Mouse (Mus musculus): ENCODE measurements at regions not wholly inside any gene's neighbourhood (a gene's known extent, or its start where the extent isn't known, plus 50 kb on each side); places are given as distances from the start of the nearest gene placed in this dataset.

- Histone ChIP-seq H3K27ac (ENCODE audit: low read length) (no peak overlapping the region), H3K36me3 (ENCODE audit: control insufficient read depth, insufficient read depth, low read length) (no peaks in the 10 kb centered on the region), H3K27me3 (ENCODE audit: control insufficient read depth, insufficient read depth, low read length) (no peaks in the 10 kb centered on the region), H3K4me2 (replicated peaks; ENCODE audit: low read depth, low read length) (no peak overlapping the region), H3K9ac (replicated peaks; ENCODE audit: low read depth, low read length) (no peak overlapping the region), H3K9me3 (ENCODE audit: control insufficient read depth, low read depth, low read length) (no peaks in the 10 kb centered on the region), H3K4me3 (ENCODE audit: low read depth, low read length) (no peak overlapping the region), H3K4me1 (ENCODE audit: control insufficient read depth, insufficient read depth, low read length) (0 out of 2 replicates have a peak, but pooled peaks cover 4% of the 10 kb centered on the region)
- 72% methylated on average over 10 of the region's 10 CpGs for WGBS
- ATAC-seq (ENCODE audit: insufficient number of reproducible peaks, insufficient read depth, low FRiP score, low read depth): no peak; the same call in 1 of the 2 replicates
Observed at GRCm38 (mm10) chr8:26298066-26298804, 178.9 kb downstream of the Gm45692 start.

- H3K27me3 ChIP-seq (ENCODE audit: control insufficient read depth, insufficient read depth, low read length): no peaks in the 10 kb centered on the region
- H3K4me3 ChIP-seq (ENCODE audit: low read depth, low read length): no peak overlapping the region
- no peaks in the 10 kb centered on the region for H3K9me3 ChIP-seq (ENCODE audit: control insufficient read depth, low read depth, low read length)
- no peaks in the 10 kb centered on the region for H3K36me3 ChIP-seq (ENCODE audit: control insufficient read depth, insufficient read depth, low read length)
- H3K9ac ChIP-seq (replicated peaks; ENCODE audit: low read depth, low read length): no peak overlapping the region
- no peak overlapping the region for H3K4me2 ChIP-seq (replicated peaks; ENCODE audit: low read depth, low read length)
- WGBS: 46% methylated on average over 6 of the region's 6 CpGs
- peaks cover 11% of the 10 kb centered on the region; the same call in 1 of the 2 replicates for H3K4me1 ChIP-seq (ENCODE audit: control insufficient read depth, insufficient read depth, low read length)
- no peak overlapping the region for H3K27ac ChIP-seq (ENCODE audit: low read length)
- no peak for ATAC-seq (ENCODE audit: insufficient number of reproducible peaks, insufficient read depth, low FRiP score, low read depth)
Observed at GRCm38 (mm10) chr8:26300246-26300645, 180.9 kb downstream of the Gm45692 start.

GRCm38 (mm10) chr8:26301961-26302360 is 182.6 kb downstream of the Gm45692 start:
- Histone ChIP-seq H3K4me3 (ENCODE audit: low read depth, low read length) (no peak overlapping the region), H3K27me3 (ENCODE audit: control insufficient read depth, insufficient read depth, low read length) (no peaks in the 10 kb centered on the region), H3K36me3 (ENCODE audit: control insufficient read depth, insufficient read depth, low read length) (no peaks in the 10 kb centered on the region), H3K27ac (ENCODE audit: low read length) (no peak overlapping the region), H3K4me1 (ENCODE audit: control insufficient read depth, insufficient read depth, low read length) (peaks cover 14% of the 10 kb centered on the region; the same call in 1 of the 2 replicates), H3K9me3 (ENCODE audit: control insufficient read depth, low read depth, low read length) (no peaks in the 10 kb centered on the region), H3K9ac (replicated peaks; ENCODE audit: low read depth, low read length) (no peak overlapping the region), H3K4me2 (replicated peaks; ENCODE audit: low read depth, low read length) (no peak overlapping the region)
- 79% methylated on average over 4 of the region's 4 CpGs for WGBS
- no peak for ATAC-seq (ENCODE audit: insufficient number of reproducible peaks, insufficient read depth, low FRiP score, low read depth)

- H3K4me1 ChIP-seq (ENCODE audit: control insufficient read depth, insufficient read depth, low read length): peaks cover 14% of the 10 kb centered on the region; the same call in 1 of the 2 replicates
- H3K27me3 ChIP-seq (ENCODE audit: control insufficient read depth, insufficient read depth, low read length): no peaks in the 10 kb centered on the region
- no peaks in the 10 kb centered on the region for H3K36me3 ChIP-seq (ENCODE audit: control insufficient read depth, insufficient read depth, low read length)
- 49% methylated on average over 6 of the region's 6 CpGs for WGBS
- H3K4me2 ChIP-seq (replicated peaks; ENCODE audit: low read depth, low read length): no peak overlapping the region
- no peak for ATAC-seq (ENCODE audit: insufficient number of reproducible peaks, insufficient read depth, low FRiP score, low read depth)
- no peak overlapping the region for H3K9ac ChIP-seq (replicated peaks; ENCODE audit: low read depth, low read length)
- no peak overlapping the region for H3K27ac ChIP-seq (ENCODE audit: low read length)
- no peaks in the 10 kb centered on the region for H3K9me3 ChIP-seq (ENCODE audit: control insufficient read depth, low read depth, low read length)
- no peak overlapping the region for H3K4me3 ChIP-seq (ENCODE audit: low read depth, low read length)
Observed at GRCm38 (mm10) chr8:26304566-26304965, 185.2 kb downstream of the Gm45692 start.

GRCm38 (mm10) chr8:26305061-26305879 is 185.9 kb downstream of the Gm45692 start:
- ATAC-seq (ENCODE audit: insufficient number of reproducible peaks, insufficient read depth, low FRiP score, low read depth): peak; percentile 60; the same call in 1 of the 2 replicates
- H3K27ac ChIP-seq (ENCODE audit: low read length): no peak overlapping the region
- peaks cover 14% of the 10 kb centered on the region; the same call in 1 of the 2 replicates for H3K4me1 ChIP-seq (ENCODE audit: control insufficient read depth, insufficient read depth, low read length)
- H3K9ac ChIP-seq (replicated peaks; ENCODE audit: low read depth, low read length): no peak overlapping the region
- H3K4me2 ChIP-seq (replicated peaks; ENCODE audit: low read depth, low read length): no peak overlapping the region
- H3K27me3 ChIP-seq (ENCODE audit: control insufficient read depth, insufficient read depth, low read length): no peaks in the 10 kb centered on the region
- H3K4me3 ChIP-seq (ENCODE audit: low read depth, low read length): no peak overlapping the region
- 37% methylated on average over 18 of the region's 18 CpGs for WGBS
- H3K9me3 ChIP-seq (ENCODE audit: control insufficient read depth, low read depth, low read length): no peaks in the 10 kb centered on the region
- no peaks in the 10 kb centered on the region for H3K36me3 ChIP-seq (ENCODE audit: control insufficient read depth, insufficient read depth, low read length)

DNA sequence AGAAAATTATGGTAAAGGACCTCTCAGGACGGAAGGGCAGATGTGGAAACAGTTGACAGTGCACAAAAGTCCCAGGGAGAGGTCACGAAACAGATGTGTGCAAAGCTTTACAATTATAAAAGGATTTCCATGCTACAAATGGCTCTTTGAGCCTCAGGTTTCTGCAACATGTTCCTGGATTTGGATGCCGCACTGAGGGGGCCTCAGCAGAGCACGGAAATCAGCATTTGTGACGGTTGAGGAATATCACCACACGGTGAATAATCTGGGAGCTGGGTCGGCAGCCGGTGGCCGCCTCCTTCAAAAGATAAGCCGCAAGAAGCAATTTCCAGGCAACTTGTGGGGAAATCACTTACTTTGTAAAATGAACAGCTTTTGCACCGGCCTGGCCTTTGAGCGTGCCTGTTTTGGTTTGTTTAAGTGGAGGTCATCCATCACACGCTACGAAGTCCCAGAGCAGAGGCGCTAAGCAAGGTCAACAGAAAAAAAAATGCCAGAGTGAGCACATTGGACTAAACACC is 188.8 kb downstream of the Gm45692 start:
- Histone ChIP-seq H3K27me3 (ENCODE audit: control insufficient read depth, insufficient read depth, low read length) (no peaks in the 10 kb centered on the region), H3K4me3 (ENCODE audit: low read depth, low read length) (no peak overlapping the region), H3K27ac (ENCODE audit: low read length) (no peak overlapping the region), H3K9ac (replicated peaks; ENCODE audit: low read depth, low read length) (no peak overlapping the region), H3K4me1 (ENCODE audit: control insufficient read depth, insufficient read depth, low read length) (peaks cover 10% of the 10 kb centered on the region; the same call in 1 of the 2 replicates), H3K36me3 (ENCODE audit: control insufficient read depth, insufficient read depth, low read length) (no peaks in the 10 kb centered on the region), H3K4me2 (replicated peaks; ENCODE audit: low read depth, low read length) (peak overlapping the region; percentile 24; the same call in 1 of the 2 replicates), H3K9me3 (ENCODE audit: control insufficient read depth, low read depth, low read length) (no peaks in the 10 kb centered on the region)
- no peak for ATAC-seq (ENCODE audit: insufficient number of reproducible peaks, insufficient read depth, low FRiP score, low read depth)
- WGBS: 9% methylated on average over 15 of the region's 15 CpGs

DNA sequence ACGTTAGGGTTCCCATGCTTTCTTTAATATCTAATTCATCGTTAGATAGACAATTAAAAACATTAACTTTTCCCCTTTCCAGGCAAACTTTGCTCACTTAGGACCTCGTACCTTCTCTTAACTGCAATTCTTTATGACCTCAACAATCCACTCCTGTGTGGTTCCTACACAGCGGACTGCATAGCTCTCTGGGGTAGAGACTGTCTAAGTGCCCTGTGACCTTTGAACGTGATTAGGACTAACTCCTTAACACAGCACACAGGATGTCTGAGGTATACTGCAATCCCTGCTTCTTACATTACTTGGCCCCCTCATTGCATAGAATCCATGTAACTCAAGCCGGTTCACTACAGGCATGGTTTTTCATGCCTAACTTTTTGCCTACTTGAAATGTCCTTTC is 190.4 kb downstream of the Gm45692 start:
- no peak overlapping the region for H3K4me3 ChIP-seq (ENCODE audit: low read depth, low read length)
- no peak overlapping the region for H3K4me2 ChIP-seq (replicated peaks; ENCODE audit: low read depth, low read length)
- no peaks in the 10 kb centered on the region for H3K27me3 ChIP-seq (ENCODE audit: control insufficient read depth, insufficient read depth, low read length)
- ATAC-seq (ENCODE audit: insufficient number of reproducible peaks, insufficient read depth, low FRiP score, low read depth): no peak
- H3K9ac ChIP-seq (replicated peaks; ENCODE audit: low read depth, low read length): no peak overlapping the region
- no peaks in the 10 kb centered on the region for H3K36me3 ChIP-seq (ENCODE audit: control insufficient read depth, insufficient read depth, low read length)
- no peak overlapping the region for H3K27ac ChIP-seq (ENCODE audit: low read length)
- no peaks in the 10 kb centered on the region for H3K9me3 ChIP-seq (ENCODE audit: control insufficient read depth, low read depth, low read length)
- 77% methylated on average over 6 of the region's 6 CpGs for WGBS
- H3K4me1 ChIP-seq (ENCODE audit: control insufficient read depth, insufficient read depth, low read length): peaks cover 7% of the 10 kb centered on the region; the same call in 1 of the 2 replicates

DNA sequence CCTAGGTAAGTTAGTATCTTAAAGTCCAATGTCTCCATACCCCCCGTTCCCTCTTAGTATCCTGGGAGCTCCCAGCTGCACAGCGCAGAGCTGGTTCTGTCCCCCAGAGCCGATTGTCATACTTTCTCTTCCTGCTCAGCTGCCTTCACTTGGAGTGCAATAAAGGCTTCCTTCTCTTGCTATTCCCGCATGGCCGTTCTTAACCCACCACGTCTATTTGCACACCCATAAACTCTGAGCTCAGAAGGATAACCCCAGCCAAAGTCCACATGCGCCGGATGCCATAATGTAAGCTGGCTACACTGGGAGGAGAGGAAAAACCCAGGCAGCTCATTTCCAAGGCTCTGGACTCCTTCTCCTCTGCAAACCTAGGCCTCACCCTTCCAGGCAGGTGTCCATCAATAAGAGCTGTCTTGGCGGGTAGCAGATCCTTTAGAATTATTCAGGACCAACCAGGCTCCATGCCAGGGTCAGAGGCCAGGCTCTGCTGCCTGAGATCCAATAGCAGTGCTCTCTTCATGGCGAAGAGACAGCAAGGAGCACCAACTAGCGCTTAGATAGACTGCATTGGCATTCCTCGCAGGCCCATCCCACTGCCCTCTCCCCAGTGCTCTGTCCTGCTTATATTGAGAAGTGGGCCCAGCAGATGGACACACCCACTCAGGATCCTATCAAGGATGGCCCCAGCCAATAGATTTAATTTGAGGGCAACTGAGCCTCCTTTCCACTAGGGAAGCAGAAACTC is 204.4 kb downstream of the Gm45692 start:
- ATAC-seq (ENCODE audit: insufficient number of reproducible peaks, insufficient read depth, low FRiP score, low read depth): no peak
- H3K9ac ChIP-seq (replicated peaks; ENCODE audit: low read depth, low read length): no peak overlapping the region
- H3K36me3 ChIP-seq (ENCODE audit: control insufficient read depth, insufficient read depth, low read length): no peaks in the 10 kb centered on the region
- H3K4me3 ChIP-seq (ENCODE audit: low read depth, low read length): no peak overlapping the region
- H3K4me1 ChIP-seq (ENCODE audit: control insufficient read depth, insufficient read depth, low read length): no peaks in the 10 kb centered on the region
- no peak overlapping the region for H3K27ac ChIP-seq (ENCODE audit: low read length)
- WGBS: 94% methylated on average over 12 of the region's 12 CpGs
- no peaks in the 10 kb centered on the region for H3K9me3 ChIP-seq (ENCODE audit: control insufficient read depth, low read depth, low read length)
- no peak overlapping the region for H3K4me2 ChIP-seq (replicated peaks; ENCODE audit: low read depth, low read length)
- H3K27me3 ChIP-seq (ENCODE audit: control insufficient read depth, insufficient read depth, low read length): no peaks in the 10 kb centered on the region

Measured in stomach, embryonic 14.5 days (tissue).